Mouse (Mus musculus): ENCODE measurements around the gene Lrrc58.

DNA sequence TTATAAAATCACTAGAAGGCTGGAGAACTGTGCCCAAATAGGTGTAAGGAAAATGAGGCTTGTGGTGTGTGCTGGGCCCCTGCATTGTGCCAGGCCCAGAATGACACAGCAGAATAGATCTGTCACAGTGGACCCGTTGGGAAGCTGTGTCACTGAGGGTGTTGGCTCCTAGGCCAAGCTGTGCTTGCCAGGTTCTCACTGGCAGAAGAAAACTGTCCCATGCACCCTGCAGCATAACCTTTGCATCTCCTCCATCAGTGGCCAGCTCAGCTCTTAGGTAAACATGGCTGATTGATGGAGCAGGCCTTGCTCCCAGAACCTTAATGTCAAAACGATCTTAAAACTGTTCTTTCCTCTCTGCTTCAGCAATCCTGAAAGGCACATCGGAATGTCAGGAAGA, 11.9 kb upstream of the Lrrc58 start:
- no peak for TF ChIP-seq MAX (IDR thresholded peaks at IDR 0.05; ENCODE audit: low read depth)
- no peak for TF ChIP-seq POLR2A (IDR thresholded peaks at IDR 0.05; ENCODE audit: insufficient read length, low read depth)
- no peak for TF ChIP-seq USF1 (IDR thresholded peaks at IDR 0.05; ENCODE audit: low read depth)

Data from myocyte (in vitro differentiated cells).